Mouse (Mus musculus): ENCODE results near the gene Cenpt. TPM values are rescaled to one million over a fixed set of nuclear protein-coding genes. Genes with fewer than 3 reads are reported as not detected.

The Cenpt gene
- polyA plus RNA-seq, 1 experiment from 2014 or later: 37.2 TPM

GRCm38 (mm10) chr8:105851651-105852143 is 1.4 kb downstream of the Cenpt start:
- Histone ChIP-seq H3K36me3 (ENCODE audit: control insufficient read depth, insufficient read depth, low read length) (peaks cover 31% of the 10 kb centered on the region), H3K9me3 (ENCODE audit: control insufficient read depth, low read length) (no peaks in the 10 kb centered on the region), H3K4me1 (ENCODE audit: control insufficient read depth in 2 of 2, insufficient read depth in 2 of 2, low read length in 2 of 2) (peaks cover 13 to 19% of the 10 kb centered on the region in 2 experiments), H3K27ac (replicated peaks in 1 of 2; ENCODE audit: control insufficient read depth in 1 of 2, insufficient read depth in 1 of 2, low read depth in 2 of 2, low read length in 2 of 2) (peak overlapping the region; percentile 67 to 84), H3K9ac (ENCODE audit: low read length) (peak overlapping the region; percentile 84), H3K27me3 (ENCODE audit: control insufficient read depth, insufficient read depth, low read length) (no peaks in the 10 kb centered on the region), H3K4me3 (ENCODE audit: control insufficient read depth in 1 of 2, insufficient read depth in 1 of 2, low read depth in 1 of 2, low read length in 2 of 2) (peak overlapping the region; percentile 68 to 83), H3K4me2 (ENCODE audit: low read length) (peak overlapping the region; percentile 64)
- ATAC-seq (ENCODE audit: insufficient number of reproducible peaks, insufficient read depth, low FRiP score, low read depth): peak; percentile 57; the same call in 1 of the 2 replicates
- under 1% methylated on average over 34 of the region's 34 CpGs for WGBS

GRCm38 (mm10) chr8:105850611-105851010 is 2.5 kb downstream of the Cenpt start:
- Histone ChIP-seq H3K9ac (ENCODE audit: low read length) (peak overlapping the region; percentile 50; the same call in 1 of the 2 replicates), H3K27ac (replicated peaks in 1 of 2; ENCODE audit: control insufficient read depth in 1 of 2, insufficient read depth in 1 of 2, low read depth in 2 of 2, low read length in 2 of 2) (no peak overlapping the region), H3K27me3 (ENCODE audit: control insufficient read depth, insufficient read depth, low read length) (no peaks in the 10 kb centered on the region)

GRCm38 (mm10) chr8:105850014-105850413 is 3.1 kb downstream of the Cenpt start:
- Histone ChIP-seq H3K4me3 (ENCODE audit: control insufficient read depth in 1 of 2, insufficient read depth in 1 of 2, low read depth in 1 of 2, low read length in 2 of 2) (0 out of 4 replicates have a peak overlapping the region, but pooled peaks of 1 of the 2 experiments have one; percentile 11), H3K4me1 (ENCODE audit: control insufficient read depth in 2 of 2, insufficient read depth in 2 of 2, low read length in 2 of 2) (peaks cover 7 to 12% of the 10 kb centered on the region in 2 experiments; a peak in 3 of 4 replicates), H3K27ac (replicated peaks in 1 of 2; ENCODE audit: control insufficient read depth in 1 of 2, insufficient read depth in 1 of 2, low read depth in 2 of 2, low read length in 2 of 2) (no peak overlapping the region), H3K27me3 (ENCODE audit: control insufficient read depth, insufficient read depth, low read length) (no peaks in the 10 kb centered on the region), H3K4me2 (ENCODE audit: low read length) (peak overlapping the region; percentile 51; the same call in 1 of the 2 replicates), H3K9me3 (ENCODE audit: control insufficient read depth, low read length) (no peaks in the 10 kb centered on the region), H3K36me3 (ENCODE audit: control insufficient read depth, insufficient read depth, low read length) (peaks cover 48% of the 10 kb centered on the region), H3K9ac (ENCODE audit: low read length) (peak overlapping the region; percentile 50; the same call in 1 of the 2 replicates)
- ATAC-seq (ENCODE audit: insufficient number of reproducible peaks, insufficient read depth, low FRiP score, low read depth): no peak
- WGBS: 78% methylated on average over 4 of the region's 4 CpGs

More at GRCm38 (mm10) chr8:105850611-105851010, 2.5 kb downstream of the Cenpt start:
- H3K4me3 ChIP-seq (ENCODE audit: control insufficient read depth in 1 of 2, insufficient read depth in 1 of 2, low read depth in 1 of 2, low read length in 2 of 2): peak overlapping the region in 1 of 2 experiments; percentile 11; a peak in 1 of 4 replicates
- ATAC-seq (ENCODE audit: insufficient number of reproducible peaks, insufficient read depth, low FRiP score, low read depth): no peak
- H3K4me1 ChIP-seq (ENCODE audit: control insufficient read depth in 2 of 2, insufficient read depth in 2 of 2, low read length in 2 of 2): peaks cover 7 to 12% of the 10 kb centered on the region in 2 experiments; a peak in 3 of 4 replicates
- peak overlapping the region; percentile 51 for H3K4me2 ChIP-seq (ENCODE audit: low read length)
- no peaks in the 10 kb centered on the region for H3K9me3 ChIP-seq (ENCODE audit: control insufficient read depth, low read length)
- WGBS: 77% methylated on average over 7 of the region's 7 CpGs
- H3K36me3 ChIP-seq (ENCODE audit: control insufficient read depth, insufficient read depth, low read length): peaks cover 42% of the 10 kb centered on the region

GRCm38 (mm10) chr8:105846678-105847077 is 6.4 kb downstream of the Cenpt start:
- ATAC-seq (ENCODE audit: insufficient number of reproducible peaks, insufficient read depth, low FRiP score, low read depth): peak; percentile 60
- Histone ChIP-seq H3K27me3 (ENCODE audit: control insufficient read depth, insufficient read depth, low read length) (no peaks in the 10 kb centered on the region), H3K4me3 (ENCODE audit: control insufficient read depth in 1 of 2, insufficient read depth in 1 of 2, low read depth in 1 of 2, low read length in 2 of 2) (no peak overlapping the region), H3K9me3 (ENCODE audit: control insufficient read depth, low read length) (no peaks in the 10 kb centered on the region), H3K4me2 (ENCODE audit: low read length) (0 out of 2 replicates have a peak overlapping the region, but pooled peaks have one; percentile 24), H3K4me1 (ENCODE audit: control insufficient read depth in 2 of 2, insufficient read depth in 2 of 2, low read length in 2 of 2) (peaks cover 6 to 10% of the 10 kb centered on the region in 2 experiments; a peak in 3 of 4 replicates), H3K36me3 (ENCODE audit: control insufficient read depth, insufficient read depth, low read length) (peaks cover 67% of the 10 kb centered on the region), H3K9ac (ENCODE audit: low read length) (no peak overlapping the region), H3K27ac (replicated peaks in 1 of 2; ENCODE audit: control insufficient read depth in 1 of 2, insufficient read depth in 1 of 2, low read depth in 2 of 2, low read length in 2 of 2) (peak overlapping the region; percentile 39 to 56; a peak in 3 of 4 replicates)
- 77% methylated on average over 11 of the region's 11 CpGs for WGBS

- H3K27ac ChIP-seq (replicated peaks in 1 of 2; ENCODE audit: control insufficient read depth in 1 of 2, insufficient read depth in 1 of 2, low read depth in 2 of 2, low read length in 2 of 2): no peak overlapping the region
- no peak for ATAC-seq (ENCODE audit: insufficient number of reproducible peaks, insufficient read depth, low FRiP score, low read depth)
- WGBS: 87% methylated on average over 5 of the region's 5 CpGs
These were observed 13.9 kb downstream of the Cenpt start for GRCm38 (mm10) chr8:105839209-105839608.

GRCm38 (mm10) chr8:105836991-105837390 is 16.1 kb downstream of the Cenpt start:
- Histone ChIP-seq H3K9me3 (ENCODE audit: control insufficient read depth, low read length) (no peaks in the 10 kb centered on the region), H3K4me3 (ENCODE audit: control insufficient read depth in 1 of 2, insufficient read depth in 1 of 2, low read depth in 1 of 2, low read length in 2 of 2) (no peak overlapping the region), H3K27ac (replicated peaks in 1 of 2; ENCODE audit: control insufficient read depth in 1 of 2, insufficient read depth in 1 of 2, low read depth in 2 of 2, low read length in 2 of 2) (no peak overlapping the region), H3K27me3 (ENCODE audit: control insufficient read depth, insufficient read depth, low read length) (no peaks in the 10 kb centered on the region), H3K4me1 (ENCODE audit: control insufficient read depth in 2 of 2, insufficient read depth in 2 of 2, low read length in 2 of 2) (no peaks in the 10 kb centered on the region), H3K9ac (ENCODE audit: low read length) (no peak overlapping the region), H3K36me3 (ENCODE audit: control insufficient read depth, insufficient read depth, low read length) (no peaks in the 10 kb centered on the region; the same call in 1 of the 2 replicates), H3K4me2 (ENCODE audit: low read length) (no peak overlapping the region)
- 81% methylated on average over 6 of the region's 6 CpGs for WGBS
- ATAC-seq (ENCODE audit: insufficient number of reproducible peaks, insufficient read depth, low FRiP score, low read depth): no peak

More at GRCm38 (mm10) chr8:105839209-105839608, 13.9 kb downstream of the Cenpt start:
- no peak overlapping the region for H3K4me3 ChIP-seq (ENCODE audit: control insufficient read depth in 1 of 2, insufficient read depth in 1 of 2, low read depth in 1 of 2, low read length in 2 of 2)
- no peaks in the 10 kb centered on the region for H3K27me3 ChIP-seq (ENCODE audit: control insufficient read depth, insufficient read depth, low read length)
- no peak overlapping the region for H3K9ac ChIP-seq (ENCODE audit: low read length)
- no peak overlapping the region for H3K4me2 ChIP-seq (ENCODE audit: low read length)
- no peaks in the 10 kb centered on the region for H3K4me1 ChIP-seq (ENCODE audit: control insufficient read depth in 2 of 2, insufficient read depth in 2 of 2, low read length in 2 of 2)
- no peaks in the 10 kb centered on the region for H3K9me3 ChIP-seq (ENCODE audit: control insufficient read depth, low read length)
- peaks cover 11% of the 10 kb centered on the region for H3K36me3 ChIP-seq (ENCODE audit: control insufficient read depth, insufficient read depth, low read length)

GRCm38 (mm10) chr8:105835318-105835717 is 17.8 kb downstream of the Cenpt start:
- H3K4me3 ChIP-seq (ENCODE audit: control insufficient read depth in 1 of 2, insufficient read depth in 1 of 2, low read depth in 1 of 2, low read length in 2 of 2): no peak overlapping the region
- H3K27me3 ChIP-seq (ENCODE audit: control insufficient read depth, insufficient read depth, low read length): no peaks in the 10 kb centered on the region
- H3K9ac ChIP-seq (ENCODE audit: low read length): no peak overlapping the region
- H3K4me2 ChIP-seq (ENCODE audit: low read length): no peak overlapping the region
- no peak for ATAC-seq (ENCODE audit: insufficient number of reproducible peaks, insufficient read depth, low FRiP score, low read depth)
- H3K27ac ChIP-seq (replicated peaks in 1 of 2; ENCODE audit: control insufficient read depth in 1 of 2, insufficient read depth in 1 of 2, low read depth in 2 of 2, low read length in 2 of 2): no peak overlapping the region
- H3K9me3 ChIP-seq (ENCODE audit: control insufficient read depth, low read length): no peaks in the 10 kb centered on the region
- no peaks in the 10 kb centered on the region for H3K4me1 ChIP-seq (ENCODE audit: control insufficient read depth in 2 of 2, insufficient read depth in 2 of 2, low read length in 2 of 2)
- 24% methylated on average over 11 of the region's 11 CpGs for WGBS
- no peaks in the 10 kb centered on the region for H3K36me3 ChIP-seq (ENCODE audit: control insufficient read depth, insufficient read depth, low read length)

Data from heart, embryonic 14.5 days (tissue).